Mouse (Mus musculus): Measurements from ENCODE around the gene Ccnl2.

Gene Ccnl2

GRCm38 (mm10) chr4:155811929-155812664 lies at the start of gene Ccnl2:
Ccnl2 (plus strand) TSS chr4:155812489.
- DNase-seq (ENCODE audit: low read depth, low spot score): peak; percentile 98
- Histone ChIP-seq H3K36me3 (ENCODE audit: control insufficient read depth, insufficient read depth, low read length, poor library complexity, severe bottlenecking) (peaks cover 13% of the 10 kb centered on the region), H3K27me3 (ENCODE audit: control insufficient read depth, insufficient read depth, low read length, poor library complexity, severe bottlenecking) (no peaks in the 10 kb centered on the region)

GRCm38 (mm10) chr4:155769496-155769879 lies 42.8 kb upstream of the Ccnl2 start:
- DNase-seq (ENCODE audit: low read depth, low spot score): no peak
- no peaks in the 10 kb centered on the region for H3K27me3 ChIP-seq (ENCODE audit: control insufficient read depth, insufficient read depth, low read length, poor library complexity, severe bottlenecking)
- no peaks in the 10 kb centered on the region for H3K36me3 ChIP-seq (ENCODE audit: control insufficient read depth, insufficient read depth, low read length, poor library complexity, severe bottlenecking)

GRCm38 (mm10) chr4:155769880-155770512 lies 42.3 kb upstream of the Ccnl2 start:
- H3K27me3 ChIP-seq (ENCODE audit: control insufficient read depth, insufficient read depth, low read length, poor library complexity, severe bottlenecking): no peaks in the 10 kb centered on the region
- no peaks in the 10 kb centered on the region for H3K36me3 ChIP-seq (ENCODE audit: control insufficient read depth, insufficient read depth, low read length, poor library complexity, severe bottlenecking)
- peak; percentile 88 for DNase-seq (ENCODE audit: low read depth, low spot score)

- Histone ChIP-seq H3K36me3 (ENCODE audit: control insufficient read depth, insufficient read depth, low read length, poor library complexity, severe bottlenecking) (no peaks in the 10 kb centered on the region), H3K27me3 (ENCODE audit: control insufficient read depth, insufficient read depth, low read length, poor library complexity, severe bottlenecking) (no peaks in the 10 kb centered on the region)
- no peak for DNase-seq (ENCODE audit: low read depth, low spot score)
Observed at GRCm38 (mm10) chr4:155770626-155771025, 41.7 kb upstream of the Ccnl2 start.

GRCm38 (mm10) chr4:155771706-155772105 lies 40.6 kb upstream of the Ccnl2 start:
- no peaks in the 10 kb centered on the region for H3K27me3 ChIP-seq (ENCODE audit: control insufficient read depth, insufficient read depth, low read length, poor library complexity, severe bottlenecking)

GRCm38 (mm10) chr4:155772786-155773185 lies 39.5 kb upstream of the Ccnl2 start:
- no peak for DNase-seq (ENCODE audit: low read depth, low spot score)

More at GRCm38 (mm10) chr4:155771706-155772105, 40.6 kb upstream of the Ccnl2 start:
- H3K36me3 ChIP-seq (ENCODE audit: control insufficient read depth, insufficient read depth, low read length, poor library complexity, severe bottlenecking): no peaks in the 10 kb centered on the region
- DNase-seq (ENCODE audit: low read depth, low spot score): no peak

GRCm38 (mm10) chr4:155773335-155774078 lies 38.8 kb upstream of the Ccnl2 start:
- DNase-seq (ENCODE audit: low read depth, low spot score): no peak

More at GRCm38 (mm10) chr4:155772786-155773185, 39.5 kb upstream of the Ccnl2 start:
- H3K36me3 ChIP-seq (ENCODE audit: control insufficient read depth, insufficient read depth, low read length, poor library complexity, severe bottlenecking): no peaks in the 10 kb centered on the region
- H3K27me3 ChIP-seq (ENCODE audit: control insufficient read depth, insufficient read depth, low read length, poor library complexity, severe bottlenecking): no peaks in the 10 kb centered on the region

GRCm38 (mm10) chr4:155774280-155774754 lies 38.0 kb upstream of the Ccnl2 start, which contains the start of gene Vwa1:
Vwa1 (minus strand) TSS chr4:155774698.
- Histone ChIP-seq H3K36me3 (ENCODE audit: control insufficient read depth, insufficient read depth, low read length, poor library complexity, severe bottlenecking) (no peaks in the 10 kb centered on the region), H3K27me3 (ENCODE audit: control insufficient read depth, insufficient read depth, low read length, poor library complexity, severe bottlenecking) (no peaks in the 10 kb centered on the region)
- peak; percentile 86 for DNase-seq (ENCODE audit: low read depth, low spot score)

More at GRCm38 (mm10) chr4:155773335-155774078, 38.8 kb upstream of the Ccnl2 start:
- H3K27me3 ChIP-seq (ENCODE audit: control insufficient read depth, insufficient read depth, low read length, poor library complexity, severe bottlenecking): no peaks in the 10 kb centered on the region
- no peaks in the 10 kb centered on the region for H3K36me3 ChIP-seq (ENCODE audit: control insufficient read depth, insufficient read depth, low read length, poor library complexity, severe bottlenecking)

GRCm38 (mm10) chr4:155774971-155775740 lies 37.1 kb upstream of the Ccnl2 start:
- H3K36me3 ChIP-seq (ENCODE audit: control insufficient read depth, insufficient read depth, low read length, poor library complexity, severe bottlenecking): no peaks in the 10 kb centered on the region
- peak; percentile 67 for DNase-seq (ENCODE audit: low read depth, low spot score)
- H3K27me3 ChIP-seq (ENCODE audit: control insufficient read depth, insufficient read depth, low read length, poor library complexity, severe bottlenecking): no peaks in the 10 kb centered on the region

- no peaks in the 10 kb centered on the region for H3K36me3 ChIP-seq (ENCODE audit: control insufficient read depth, insufficient read depth, low read length, poor library complexity, severe bottlenecking)
- H3K27me3 ChIP-seq (ENCODE audit: control insufficient read depth, insufficient read depth, low read length, poor library complexity, severe bottlenecking): no peaks in the 10 kb centered on the region
- no peak for DNase-seq (ENCODE audit: low read depth, low spot score)
Observed at GRCm38 (mm10) chr4:155775855-155776254, 36.4 kb upstream of the Ccnl2 start.

GRCm38 (mm10) chr4:155776704-155777335 lies 35.5 kb upstream of the Ccnl2 start:
- Histone ChIP-seq H3K36me3 (ENCODE audit: control insufficient read depth, insufficient read depth, low read length, poor library complexity, severe bottlenecking) (no peaks in the 10 kb centered on the region), H3K27me3 (ENCODE audit: control insufficient read depth, insufficient read depth, low read length, poor library complexity, severe bottlenecking) (no peaks in the 10 kb centered on the region; the same call in 1 of the 2 replicates)
- DNase-seq (ENCODE audit: low read depth, low spot score): no peak

GRCm38 (mm10) chr4:155777816-155778215 lies 34.5 kb upstream of the Ccnl2 start:
- H3K36me3 ChIP-seq (ENCODE audit: control insufficient read depth, insufficient read depth, low read length, poor library complexity, severe bottlenecking): no peaks in the 10 kb centered on the region
- no peak for DNase-seq (ENCODE audit: low read depth, low spot score)
- no peaks in the 10 kb centered on the region; the same call in 1 of the 2 replicates for H3K27me3 ChIP-seq (ENCODE audit: control insufficient read depth, insufficient read depth, low read length, poor library complexity, severe bottlenecking)

GRCm38 (mm10) chr4:155779498-155779897 lies 32.8 kb upstream of the Ccnl2 start:
- H3K27me3 ChIP-seq (ENCODE audit: control insufficient read depth, insufficient read depth, low read length, poor library complexity, severe bottlenecking): no peaks in the 10 kb centered on the region; the same call in 1 of the 2 replicates
- no peaks in the 10 kb centered on the region for H3K36me3 ChIP-seq (ENCODE audit: control insufficient read depth, insufficient read depth, low read length, poor library complexity, severe bottlenecking)
- DNase-seq (ENCODE audit: low read depth, low spot score): no peak

- Histone ChIP-seq H3K36me3 (ENCODE audit: control insufficient read depth, insufficient read depth, low read length, poor library complexity, severe bottlenecking) (no peaks in the 10 kb centered on the region), H3K27me3 (ENCODE audit: control insufficient read depth, insufficient read depth, low read length, poor library complexity, severe bottlenecking) (no peaks in the 10 kb centered on the region; the same call in 1 of the 2 replicates)
- DNase-seq (ENCODE audit: low read depth, low spot score): no peak
Observed at GRCm38 (mm10) chr4:155780895-155781294, 31.4 kb upstream of the Ccnl2 start.

All from splenic B cell, adult 2 months (primary cell).